Mouse (Mus musculus) cerebellum, postnatal 36 days (tissue): Measurements from ENCODE around the gene Rps19.
A peak's percentile ranks its signal among the peaks of the same experiment; 100 is the strongest.

Source experiments
- DNase-seq, 2 experiments: peaks; one replicate each; pipeline ENCODE4 v3.0.0; 2021 to 2022; ENCODE audit warnings: mixed read lengths in 2 of 2

Gene Rps19

GRCm38 (mm10) chr7:24904070-24904483 is 19.9 kb downstream of the Rps19 start:
- DNase-seq, result peak; percentile 96 to 97

- DNase-seq, result peak; percentile 68 to 69
These were observed 20.8 kb downstream of the Rps19 start for GRCm38 (mm10) chr7:24904936-24905335.

- DNase-seq, result no peak
These were observed 22.4 kb downstream of the Rps19 start for GRCm38 (mm10) chr7:24906551-24906950.

- no peak for DNase-seq
These were observed 23.1 kb downstream of the Rps19 start for GRCm38 (mm10) chr7:24907211-24907748.

GRCm38 (mm10) chr7:24912480-24912879 is 28.3 kb downstream of the Rps19 start:
- peak; percentile 38 to 51 for DNase-seq

- no peak for DNase-seq
These were observed 34.7 kb downstream of the Rps19 start for GRCm38 (mm10) chr7:24918763-24919323.

- peak in 1 of 2 experiments; percentile 28 for DNase-seq
These were observed 35.6 kb downstream of the Rps19 start for GRCm38 (mm10) chr7:24919728-24920127.

- DNase-seq, result no peak
These were observed 46.3 kb downstream of the Rps19 start for GRCm38 (mm10) chr7:24930475-24930874.

GRCm38 (mm10) chr7:24931651-24932050 is 47.5 kb downstream of the Rps19 start:
- DNase-seq, result no peak
